Mouse (Mus musculus): Measurements from ENCODE around the gene Cd274. TPM values are rescaled to one million over a fixed set of nuclear protein-coding genes. Genes with fewer than 3 reads are reported as not detected.

The Cd274 gene
- polyA plus RNA-seq, 1 experiment: 4.3 TPM

- no peak for TF ChIP-seq CTCF (conservative IDR thresholded peaks at IDR 0.05; ENCODE audit: insufficient read depth, insufficient read length, low read depth, low read length)
- no peak for TF ChIP-seq POLR2A (IDR thresholded peaks at IDR 0.05; ENCODE audit: low read depth, low read length)
- Histone ChIP-seq H3K4me3 (ENCODE audit: insufficient read depth, low read depth, low read length) (no peak overlapping the region), H3K27me3 (replicated peaks; ENCODE audit: control insufficient read depth, insufficient read depth, low read length) (no peaks in the 10 kb centered on the region), H3K36me3 (ENCODE audit: control insufficient read depth, insufficient read depth, low read length) (no peaks in the 10 kb centered on the region), H3K27ac (ENCODE audit: insufficient read depth, low read depth, low read length) (no peak overlapping the region), H3K4me1 (ENCODE audit: control insufficient read depth, insufficient read depth, low read length) (no peaks in the 10 kb centered on the region)
- 88% methylated on average over 9 of the region's 9 CpGs for WGBS
- no peak for DNase-seq
Observed at GRCm38 (mm10) chr19:29393333-29393732, 26.1 kb downstream of the Cd274 start.

- Histone ChIP-seq H3K4me3 (ENCODE audit: insufficient read depth, low read depth, low read length) (no peak overlapping the region), H3K27me3 (replicated peaks; ENCODE audit: control insufficient read depth, insufficient read depth, low read length) (no peaks in the 10 kb centered on the region), H3K36me3 (ENCODE audit: control insufficient read depth, insufficient read depth, low read length) (no peaks in the 10 kb centered on the region), H3K27ac (ENCODE audit: insufficient read depth, low read depth, low read length) (no peak overlapping the region), H3K4me1 (ENCODE audit: control insufficient read depth, insufficient read depth, low read length) (no peaks in the 10 kb centered on the region)
- no peak for TF ChIP-seq POLR2A (IDR thresholded peaks at IDR 0.05; ENCODE audit: low read depth, low read length)
- TF ChIP-seq CTCF (conservative IDR thresholded peaks at IDR 0.05; ENCODE audit: insufficient read depth, insufficient read length, low read depth, low read length): no peak
- WGBS: 92% methylated on average over 2 of the region's 2 CpGs
- no peak for DNase-seq
Observed at GRCm38 (mm10) chr19:29394721-29395120, 27.5 kb downstream of the Cd274 start.

GRCm38 (mm10) chr19:29396353-29396752 is 29.1 kb downstream of the Cd274 start:
- Histone ChIP-seq H3K4me1 (ENCODE audit: control insufficient read depth, insufficient read depth, low read length) (no peaks in the 10 kb centered on the region), H3K36me3 (ENCODE audit: control insufficient read depth, insufficient read depth, low read length) (no peaks in the 10 kb centered on the region), H3K27me3 (replicated peaks; ENCODE audit: control insufficient read depth, insufficient read depth, low read length) (no peaks in the 10 kb centered on the region), H3K4me3 (ENCODE audit: insufficient read depth, low read depth, low read length) (no peak overlapping the region), H3K27ac (ENCODE audit: insufficient read depth, low read depth, low read length) (no peak overlapping the region)
- 17% methylated on average over 1 of the region's 1 CpGs for WGBS
- TF ChIP-seq CTCF (conservative IDR thresholded peaks at IDR 0.05; ENCODE audit: insufficient read depth, insufficient read length, low read depth, low read length): no peak
- no peak for TF ChIP-seq POLR2A (IDR thresholded peaks at IDR 0.05; ENCODE audit: low read depth, low read length)
- DNase-seq: no peak

- H3K27me3 ChIP-seq (replicated peaks; ENCODE audit: control insufficient read depth, insufficient read depth, low read length): no peaks in the 10 kb centered on the region
- no peak overlapping the region for H3K4me3 ChIP-seq (ENCODE audit: insufficient read depth, low read depth, low read length)
- no peak overlapping the region for H3K27ac ChIP-seq (ENCODE audit: insufficient read depth, low read depth, low read length)
- no peak for TF ChIP-seq CTCF (conservative IDR thresholded peaks at IDR 0.05; ENCODE audit: insufficient read depth, insufficient read length, low read depth, low read length)
- no peak for TF ChIP-seq POLR2A (IDR thresholded peaks at IDR 0.05; ENCODE audit: low read depth, low read length)
- DNase-seq: no peak
- 87% methylated on average over 4 of the region's 4 CpGs for WGBS
- no peaks in the 10 kb centered on the region for H3K4me1 ChIP-seq (ENCODE audit: control insufficient read depth, insufficient read depth, low read length)
- H3K36me3 ChIP-seq (ENCODE audit: control insufficient read depth, insufficient read depth, low read length): no peaks in the 10 kb centered on the region
Observed at GRCm38 (mm10) chr19:29399786-29400185, 32.5 kb downstream of the Cd274 start.

- Histone ChIP-seq H3K27me3 (replicated peaks; ENCODE audit: control insufficient read depth, insufficient read depth, low read length) (no peaks in the 10 kb centered on the region), H3K27ac (ENCODE audit: insufficient read depth, low read depth, low read length) (no peak overlapping the region), H3K4me1 (ENCODE audit: control insufficient read depth, insufficient read depth, low read length) (no peaks in the 10 kb centered on the region), H3K4me3 (ENCODE audit: insufficient read depth, low read depth, low read length) (no peak overlapping the region), H3K36me3 (ENCODE audit: control insufficient read depth, insufficient read depth, low read length) (no peaks in the 10 kb centered on the region)
- no peak for DNase-seq
- TF ChIP-seq CTCF (conservative IDR thresholded peaks at IDR 0.05; ENCODE audit: insufficient read depth, insufficient read length, low read depth, low read length) (no peak), POLR2A (IDR thresholded peaks at IDR 0.05; ENCODE audit: low read depth, low read length) (no peak)
- 85% methylated on average over 3 of the region's 3 CpGs for WGBS
Observed at GRCm38 (mm10) chr19:29400466-29400865, 33.2 kb downstream of the Cd274 start.

GRCm38 (mm10) chr19:29402621-29403020 is 35.4 kb downstream of the Cd274 start:
- WGBS: 93% methylated on average over 4 of the region's 4 CpGs
- Histone ChIP-seq H3K4me1 (ENCODE audit: control insufficient read depth, insufficient read depth, low read length) (no peaks in the 10 kb centered on the region), H3K4me3 (ENCODE audit: insufficient read depth, low read depth, low read length) (no peak overlapping the region), H3K27me3 (replicated peaks; ENCODE audit: control insufficient read depth, insufficient read depth, low read length) (no peaks in the 10 kb centered on the region), H3K27ac (ENCODE audit: insufficient read depth, low read depth, low read length) (no peak overlapping the region), H3K36me3 (ENCODE audit: control insufficient read depth, insufficient read depth, low read length) (no peaks in the 10 kb centered on the region)
- DNase-seq: no peak
- TF ChIP-seq POLR2A (IDR thresholded peaks at IDR 0.05; ENCODE audit: low read depth, low read length) (no peak), CTCF (conservative IDR thresholded peaks at IDR 0.05; ENCODE audit: insufficient read depth, insufficient read length, low read depth, low read length) (no peak)

GRCm38 (mm10) chr19:29403251-29403650 is 36.0 kb downstream of the Cd274 start:
- WGBS: 92% methylated on average over 4 of the region's 4 CpGs
- H3K36me3 ChIP-seq (ENCODE audit: control insufficient read depth, insufficient read depth, low read length): no peaks in the 10 kb centered on the region
- H3K27ac ChIP-seq (ENCODE audit: insufficient read depth, low read depth, low read length): no peak overlapping the region
- no peak for TF ChIP-seq POLR2A (IDR thresholded peaks at IDR 0.05; ENCODE audit: low read depth, low read length)
- DNase-seq: no peak
- H3K4me3 ChIP-seq (ENCODE audit: insufficient read depth, low read depth, low read length): no peak overlapping the region
- no peaks in the 10 kb centered on the region for H3K4me1 ChIP-seq (ENCODE audit: control insufficient read depth, insufficient read depth, low read length)
- H3K27me3 ChIP-seq (replicated peaks; ENCODE audit: control insufficient read depth, insufficient read depth, low read length): no peaks in the 10 kb centered on the region

GRCm38 (mm10) chr19:29405388-29405787 is 38.1 kb downstream of the Cd274 start:
- no peaks in the 10 kb centered on the region for H3K27me3 ChIP-seq (replicated peaks; ENCODE audit: control insufficient read depth, insufficient read depth, low read length)
- H3K4me1 ChIP-seq (ENCODE audit: control insufficient read depth, insufficient read depth, low read length): no peaks in the 10 kb centered on the region
- H3K27ac ChIP-seq (ENCODE audit: insufficient read depth, low read depth, low read length): no peak overlapping the region
- 61% methylated on average over 2 of the region's 2 CpGs for WGBS
- no peaks in the 10 kb centered on the region for H3K36me3 ChIP-seq (ENCODE audit: control insufficient read depth, insufficient read depth, low read length)
- DNase-seq: no peak
- no peak for TF ChIP-seq CTCF (conservative IDR thresholded peaks at IDR 0.05; ENCODE audit: insufficient read depth, insufficient read length, low read depth, low read length)
- TF ChIP-seq POLR2A (IDR thresholded peaks at IDR 0.05; ENCODE audit: low read depth, low read length): no peak
- no peak overlapping the region for H3K4me3 ChIP-seq (ENCODE audit: insufficient read depth, low read depth, low read length)

All from kidney, adult 2 months (tissue).